Mouse (Mus musculus) liver, postnatal 0 days (tissue): Measurements from ENCODE around the gene Edil3. TPM values are rescaled to one million over a fixed set of nuclear protein-coding genes. Genes with fewer than 3 reads are reported as not detected.
A peak's percentile ranks its signal among the peaks of the same experiment; 100 is the strongest.

Source experiments
- ATAC-seq: fragments of 200-750 bp; cut with Nextera tagmentation; 2 replicates; pipeline ENCODE4 v1.8.0; 2017; ENCODE audit warnings: mild to moderate bottlenecking, moderate library complexity
- DNase-seq: peaks from one replicate; pipeline ENCODE4 v3.0.0-alpha.2; 2016
- H3K27ac ChIP-seq: fragments of 300-500 bp; sonication (generic); 2 replicates; pipeline ENCODE4 v1.5.1; 2014; ENCODE audit warnings: antibody characterized with exemption, moderate library complexity, mild to moderate bottlenecking, low read depth
- H3K27me3 ChIP-seq: fragments of 300-500 bp; sonication (generic); 2 replicates; pipeline ENCODE4 v1.6.1; 2014; ENCODE audit warnings: low read length, control low read depth, mixed read lengths; ENCODE audit not compliant: insufficient read depth
- H3K36me3 ChIP-seq: fragments of 300-500 bp; sonication (generic); replicated peaks from 2 replicates; pipeline ENCODE4 v1.6.1; 2014; ENCODE audit warnings: mild to moderate bottlenecking, control low read depth, low read length, moderate library complexity, mixed read lengths; ENCODE audit not compliant: insufficient read depth
- H3K4me1 ChIP-seq: fragments of 300-500 bp; sonication (generic); 2 replicates; pipeline ENCODE4 v1.6.1; 2014; ENCODE audit warnings: antibody characterized with exemption, mild to moderate bottlenecking, control low read depth; ENCODE audit not compliant: insufficient read depth
- H3K4me2 ChIP-seq: fragments of 300-500 bp; sonication (generic); 2 replicates; pipeline ENCODE4 v1.6.1; 2014; ENCODE audit warnings: low read depth, mild to moderate bottlenecking, low read length, moderate library complexity, mixed read lengths
- H3K4me3 ChIP-seq: fragments of 300-500 bp; sonication (generic); 2 replicates; pipeline ENCODE4 v1.5.1; 2014; ENCODE audit warnings: low read depth, low read length
- H3K9ac ChIP-seq: fragments of 300-500 bp; sonication (generic); replicated peaks from 2 replicates; pipeline ENCODE4 v1.6.1; 2014; ENCODE audit warnings: mild to moderate bottlenecking, moderate library complexity
- H3K9me3 ChIP-seq: fragments of 300-500 bp; sonication (generic); 2 replicates; pipeline ENCODE4 v1.6.1; 2016; ENCODE audit warnings: mild to moderate bottlenecking, control low read depth, low read length, mixed read lengths
- CTCF ChIP-seq: sonication (generic); IDR thresholded peaks from 2 replicates; pipeline ENCODE4 v1.5.1; 2016; ENCODE audit warnings: antibody characterized with exemption, low read depth
- EP300 ChIP-seq: IDR thresholded peaks from 2 replicates; pipeline ENCODE4 v1.6.1; 2016; ENCODE audit warnings: antibody characterized with exemption, low read depth, mild to moderate bottlenecking
- WGBS: fragments of 180-500 bp; shearing (Covaris S2); extraction: QIAGEN DNeasy Blood & Tissue Kit; methylation state at CpG from one replicate; pipeline ENCODE4 v1.1.7; 2014; ENCODE audit not compliant: insufficient replicate concordance; 5-methylcytosine and 5-hydroxymethylcytosine counted together
- polyA plus RNA-seq: library from polyadenylated mRNA; unstranded; fragments of >200 nt; fragmentation: Nextera tagmentation; extraction: Ambion mirVana; gene quantifications from 2 replicates; pipeline ENCODE4 v1.2.1, GENCODE M21; 2015

The Edil3 gene
- polyA plus RNA-seq, 1 experiment from 2014 or later = 0.06 TPM

DNA sequence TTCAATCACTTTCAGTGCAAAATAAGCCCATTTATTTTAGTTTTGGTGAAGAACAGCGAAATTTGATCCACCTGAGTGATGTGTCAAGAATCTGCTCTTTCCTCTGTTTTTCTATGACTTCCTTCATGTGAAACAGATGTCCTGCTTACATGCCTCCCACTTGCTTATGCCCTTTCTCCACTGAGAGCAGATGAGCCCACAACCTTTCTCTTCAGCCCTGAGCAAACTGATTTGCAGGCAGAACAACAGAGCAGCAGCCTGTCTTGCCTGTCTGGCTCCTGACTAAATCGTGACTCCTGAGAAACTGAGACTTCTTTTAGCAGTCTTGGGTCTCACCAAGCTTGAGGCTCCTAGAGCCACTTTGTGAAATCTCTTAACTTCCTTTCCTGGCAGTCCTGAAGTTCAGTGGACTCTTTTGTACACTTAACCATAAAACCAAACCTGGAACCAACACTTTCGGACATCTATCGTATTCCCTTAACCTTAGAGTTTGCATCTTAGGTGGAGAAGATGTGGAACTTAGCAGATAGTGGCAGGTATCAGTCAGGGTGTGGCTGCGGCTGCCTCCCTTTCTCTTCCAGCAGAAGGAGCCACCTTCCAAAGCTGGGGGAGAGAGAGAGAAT lies 475 bp upstream of the Edil3 start:
- no peaks in the 10 kb centered on the region for H3K9me3 ChIP-seq
- no peak overlapping the region for H3K4me3 ChIP-seq
- ATAC-seq (no peak), DNase-seq (no peak)
- WGBS = 21% methylated on average over 5 of the region's 5 CpGs
- no peak overlapping the region for H3K27ac ChIP-seq
- H3K27me3 ChIP-seq = peaks cover 21% of the 10 kb centered on the region
- H3K4me2 ChIP-seq = peak overlapping the region; percentile 76
- H3K4me1 ChIP-seq = peaks cover 4% of the 10 kb centered on the region
- TF ChIP-seq EP300 (no peak), CTCF (no peak)
- no peaks in the 10 kb centered on the region for H3K36me3 ChIP-seq
- no peak overlapping the region for H3K9ac ChIP-seq

DNA sequence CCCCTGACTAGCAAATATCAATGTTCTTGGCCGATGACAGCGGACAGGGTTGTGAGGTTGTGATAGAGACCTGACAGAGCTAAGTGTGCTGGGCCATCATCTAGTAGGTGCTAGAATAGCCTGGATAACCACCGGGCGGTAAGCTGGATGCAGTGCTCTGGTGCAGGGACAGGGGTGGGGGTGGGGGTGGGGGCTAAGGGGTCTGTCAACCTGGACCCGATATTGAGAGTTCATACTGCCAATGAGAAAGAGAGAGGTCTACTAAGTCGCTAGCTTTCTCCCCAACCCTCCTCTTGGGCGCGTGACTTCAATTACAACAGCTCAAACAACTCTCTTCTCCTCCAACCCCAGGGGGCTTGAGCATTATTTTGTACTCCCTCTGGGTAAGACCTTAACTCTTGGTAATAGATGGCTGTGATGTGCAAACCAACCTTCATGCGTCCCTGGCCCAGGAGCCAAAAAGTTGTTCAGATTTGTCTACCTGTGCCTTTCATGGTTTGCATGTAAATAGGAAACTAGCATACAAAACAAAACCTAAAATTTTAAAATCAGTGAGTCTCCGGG lies 1.1 kb downstream of the Edil3 start:
- Histone ChIP-seq H3K27me3 (peaks cover 21% of the 10 kb centered on the region), H3K9me3 (no peaks in the 10 kb centered on the region), H3K27ac (no peak overlapping the region), H3K4me3 (no peak overlapping the region), H3K9ac (no peak overlapping the region), H3K4me2 (peak overlapping the region; percentile 76), H3K4me1 (peaks cover 4% of the 10 kb centered on the region), H3K36me3 (no peaks in the 10 kb centered on the region)
- no peak for DNase-seq
- WGBS = 11% methylated on average over 10 of the region's 10 CpGs
- TF ChIP-seq CTCF (no peak), EP300 (no peak)
- ATAC-seq = no peak

DNA sequence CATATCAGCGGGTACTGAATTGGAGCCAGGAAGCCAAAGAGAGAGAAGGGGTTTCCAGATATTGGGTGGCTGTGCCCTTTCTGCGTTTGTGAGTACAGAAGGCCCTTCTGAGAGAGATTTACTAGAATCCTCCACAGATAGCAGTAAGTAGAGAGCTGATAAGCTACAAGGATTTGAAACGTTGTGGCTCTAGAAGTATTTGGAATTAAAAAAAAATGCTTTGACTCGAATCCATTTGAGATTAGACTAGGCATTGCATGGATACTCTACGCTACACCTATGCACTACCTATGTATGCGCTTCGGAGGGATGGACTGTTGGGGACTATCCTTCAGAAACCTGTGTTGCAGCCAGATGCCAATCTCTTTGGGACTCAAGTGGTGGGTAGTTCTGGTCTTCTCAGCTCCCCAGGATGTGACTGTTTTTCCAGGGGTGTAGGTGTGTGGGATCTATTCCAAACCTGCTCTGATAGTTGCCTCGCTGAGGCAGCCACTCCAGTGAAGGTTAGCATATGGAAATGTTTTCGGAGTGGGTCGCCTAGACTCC lies 1.8 kb downstream of the Edil3 start:
- TF ChIP-seq EP300 (no peak), CTCF (no peak)
- no peak overlapping the region for H3K4me3 ChIP-seq
- ATAC-seq = no peak

DNA sequence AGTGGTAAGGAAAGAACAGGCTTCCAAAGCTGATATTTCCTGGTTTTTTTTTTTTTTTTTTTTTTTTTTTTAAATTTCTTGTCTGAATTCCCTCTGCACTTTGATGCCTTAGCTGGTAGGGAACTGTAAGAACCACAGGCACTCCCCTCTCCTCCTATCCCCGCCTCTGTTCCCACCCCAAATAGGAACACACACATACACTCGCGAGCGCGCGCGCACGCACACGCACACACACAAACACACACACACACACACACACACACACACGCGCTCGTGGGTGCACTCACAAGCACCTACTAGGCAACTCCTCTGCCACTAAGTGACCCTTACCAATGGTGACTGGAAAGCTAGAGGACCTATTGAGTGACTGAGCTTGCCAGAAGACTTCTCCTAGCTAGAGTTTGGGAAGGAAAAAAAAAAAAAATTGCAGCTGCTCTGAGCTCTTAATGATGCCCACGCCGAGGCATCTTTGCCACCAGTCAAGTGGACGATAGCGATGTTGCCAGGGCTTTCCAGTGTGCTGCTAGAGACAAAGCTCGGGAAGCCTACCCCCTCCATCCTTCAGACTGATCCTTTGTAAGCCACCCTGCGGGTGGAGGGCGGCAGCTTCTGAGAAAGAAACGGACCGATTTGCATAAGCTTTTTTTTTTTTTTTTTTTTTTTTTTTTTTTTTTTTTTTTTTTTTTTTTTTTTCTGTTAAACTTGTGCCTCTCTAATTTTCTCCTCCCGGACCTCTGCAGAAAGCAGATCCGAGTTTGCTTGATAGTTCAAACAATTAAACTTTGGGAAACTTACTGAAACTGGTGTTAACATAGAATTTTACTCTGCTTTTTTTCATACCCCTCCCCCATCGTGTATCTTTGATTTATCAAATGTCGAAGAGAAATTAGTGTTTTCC lies 2.5 kb downstream of the Edil3 start:
- WGBS = 3% methylated on average over 25 of the region's 25 CpGs
- DNase-seq (no peak), ATAC-seq (no peak)
- H3K9ac ChIP-seq = no peak overlapping the region
- peaks cover 4% of the 10 kb centered on the region for H3K4me1 ChIP-seq
- H3K9me3 ChIP-seq = no peaks in the 10 kb centered on the region
- no peak overlapping the region for H3K27ac ChIP-seq
- H3K4me2 ChIP-seq = peak overlapping the region; percentile 51
- no peaks in the 10 kb centered on the region for H3K36me3 ChIP-seq
- peaks cover 21% of the 10 kb centered on the region for H3K27me3 ChIP-seq
- TF ChIP-seq CTCF (no peak), EP300 (no peak)
- peak overlapping the region; percentile 19; the same call in 1 of the 2 replicates for H3K4me3 ChIP-seq

More for the DNA sequence above, 1.8 kb downstream of the Edil3 start:
- Histone ChIP-seq H3K9ac (no peak overlapping the region), H3K4me1 (peaks cover 4% of the 10 kb centered on the region), H3K9me3 (no peaks in the 10 kb centered on the region), H3K27me3 (peaks cover 21% of the 10 kb centered on the region), H3K4me2 (no peak overlapping the region), H3K36me3 (no peaks in the 10 kb centered on the region), H3K27ac (no peak overlapping the region)
- 15% methylated on average over 10 of the region's 10 CpGs for WGBS
- no peak for DNase-seq

DNA sequence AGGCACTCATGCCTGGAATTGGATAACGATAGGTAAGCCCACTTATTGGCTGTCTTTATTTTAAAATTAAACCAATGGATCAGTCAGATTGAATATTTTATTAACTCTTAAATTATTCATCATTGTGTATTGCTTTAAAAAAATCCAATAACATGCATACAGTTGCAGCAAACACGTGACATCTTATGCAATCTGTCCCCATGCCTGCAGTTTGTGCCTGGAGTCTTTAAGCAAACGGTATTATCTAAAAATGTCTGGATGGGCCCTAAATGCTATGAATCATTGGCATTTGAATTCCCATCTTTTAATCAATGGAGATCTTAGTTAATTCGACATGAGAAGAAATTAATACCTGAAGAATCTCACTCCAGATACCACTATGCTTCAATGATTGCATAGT lies 3.2 kb downstream of the Edil3 start:
- Histone ChIP-seq H3K9ac (no peak overlapping the region), H3K4me2 (no peak overlapping the region), H3K4me1 (peaks cover 4% of the 10 kb centered on the region), H3K27ac (no peak overlapping the region), H3K27me3 (peaks cover 21% of the 10 kb centered on the region), H3K9me3 (no peaks in the 10 kb centered on the region), H3K4me3 (no peak overlapping the region), H3K36me3 (no peaks in the 10 kb centered on the region)
- no peak for ATAC-seq
- TF ChIP-seq CTCF = no peak
- WGBS = 25% methylated on average over 4 of the region's 4 CpGs
- no peak for DNase-seq

DNA sequence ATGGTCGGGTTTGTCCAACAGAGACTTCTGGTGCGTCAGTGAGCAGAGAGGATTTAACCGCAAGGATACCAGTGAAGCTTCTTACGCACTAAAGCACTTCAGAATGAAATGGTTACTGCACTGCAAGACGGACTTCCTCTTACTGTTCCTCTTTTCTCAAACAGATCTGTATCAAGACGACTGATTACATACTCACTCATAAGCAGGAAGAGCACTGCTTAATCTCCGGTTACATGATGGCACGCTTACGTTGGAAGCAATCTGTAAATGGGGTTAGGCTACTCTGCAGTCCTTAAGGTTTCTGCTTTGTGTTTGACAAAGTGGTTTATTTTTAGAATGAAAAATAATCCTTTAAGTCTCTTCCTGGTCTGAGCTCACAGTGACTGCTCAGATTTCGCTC lies 7.1 kb downstream of the Edil3 start:
- Histone ChIP-seq H3K4me2 (peak overlapping the region; percentile 14; the same call in 1 of the 2 replicates), H3K4me1 (no peaks in the 10 kb centered on the region), H3K36me3 (no peaks in the 10 kb centered on the region), H3K9ac (no peak overlapping the region), H3K27me3 (peaks cover under 1% of the 10 kb centered on the region; the same call in 1 of the 2 replicates), H3K4me3 (no peak overlapping the region), H3K27ac (no peak overlapping the region), H3K9me3 (no peaks in the 10 kb centered on the region)
- TF ChIP-seq CTCF (no peak), EP300 (no peak)
- DNase-seq = no peak
- WGBS = 23% methylated on average over 10 of the region's 10 CpGs
- peak; percentile 70 for ATAC-seq
